Mouse (Mus musculus) midbrain, postnatal 0 days (tissue): Measurements from ENCODE around the gene Gm20388. TPM values are rescaled to one million over a fixed set of nuclear protein-coding genes. Genes with fewer than 3 reads are reported as not detected.
A peak's percentile ranks its signal among the peaks of the same experiment; 100 is the strongest.
"Not testable (repeated sequence)": the region's sequence is repeated elsewhere in the genome, so short reads cannot be mapped to it uniquely, and the experiment has no call there.

Source experiments
- ATAC-seq: fragments of 200-750 bp; cut with Nextera tagmentation; 2 replicates; pipeline ENCODE4 v1.8.0; 2017; ENCODE audit warnings: moderate number of reproducible peaks, mild to moderate bottlenecking, moderate TSS enrichment, moderate library complexity; ENCODE audit not compliant: low FRiP score
- DNase-seq: peaks from one replicate; pipeline ENCODE4 v3.0.0-alpha.2; 2015; ENCODE audit warnings: low spot score
- H3K27ac ChIP-seq: fragments of 300-500 bp; sonication (generic); 2 replicates; pipeline ENCODE4 v1.5.1; 2014; ENCODE audit warnings: low read depth, mild to moderate bottlenecking, low read length, mixed read lengths
- H3K27me3 ChIP-seq: fragments of 300-500 bp; sonication (generic); 2 replicates; pipeline ENCODE4 v1.6.1; 2014; ENCODE audit warnings: low read length, control low read depth, mixed read lengths; ENCODE audit not compliant: insufficient read depth
- H3K36me3 ChIP-seq: fragments of 300-500 bp; sonication (generic); 2 replicates; pipeline ENCODE4 v1.6.1; 2014; ENCODE audit warnings: low read length, control low read depth, mixed read lengths; ENCODE audit not compliant: insufficient read depth
- H3K4me1 ChIP-seq: fragments of 300-500 bp; sonication (generic); 2 replicates; pipeline ENCODE4 v1.6.1; 2014; ENCODE audit warnings: mild to moderate bottlenecking, control low read depth, antibody characterized with exemption, low read length, mixed read lengths; ENCODE audit not compliant: insufficient read depth
- H3K4me2 ChIP-seq: fragments of 300-500 bp; sonication (generic); 2 replicates; pipeline ENCODE4 v1.6.1; 2014; ENCODE audit warnings: low read depth, mild to moderate bottlenecking, low read length, mixed read lengths; ENCODE audit not compliant: poor library complexity, severe bottlenecking
- H3K4me3 ChIP-seq: fragments of 300-500 bp; sonication (generic); 2 replicates; pipeline ENCODE4 v1.5.1; 2014; ENCODE audit warnings: low read depth, mild to moderate bottlenecking, low read length, moderate library complexity
- H3K9ac ChIP-seq: fragments of 300-500 bp; sonication (generic); replicated peaks from 2 replicates; pipeline ENCODE4 v1.6.1; 2014; ENCODE audit warnings: mild to moderate bottlenecking, low read length, moderate library complexity, mixed read lengths; ENCODE audit not compliant: poor library complexity, severe bottlenecking
- H3K9me3 ChIP-seq: fragments of 300-500 bp; sonication (generic); 2 replicates; pipeline ENCODE4 v1.6.1; 2016; ENCODE audit warnings: low read length, control low read depth
- CTCF ChIP-seq: IDR thresholded peaks from 2 replicates; pipeline ENCODE4 v1.5.1; 2016; ENCODE audit warnings: antibody characterized with exemption, mild to moderate bottlenecking
- WGBS: fragments of 180-500 bp; shearing (Covaris S2); extraction: QIAGEN DNeasy Blood & Tissue Kit; methylation state at CpG from one replicate; pipeline ENCODE4 v1.1.7; 2014; 5-methylcytosine and 5-hydroxymethylcytosine counted together
- polyA plus RNA-seq: library from polyadenylated mRNA; unstranded; fragments of >200 nt; fragmentation: Nextera tagmentation; extraction: Ambion mirVana; gene quantifications from 2 replicates; pipeline ENCODE4 v1.2.1, GENCODE M21; 2015
- total RNA-seq: library from RNA; depleted of rRNA; stranded (reverse); fragments of >200 nt; gene quantifications from 2 replicates; pipeline ENCODE4 v1.2.3, GENCODE M21; 2014

The Gm20388 gene
- total and polyA plus RNA-seq, 2 experiments from 2014 or later = 74.2 TPM; not detected in 1

DNA sequence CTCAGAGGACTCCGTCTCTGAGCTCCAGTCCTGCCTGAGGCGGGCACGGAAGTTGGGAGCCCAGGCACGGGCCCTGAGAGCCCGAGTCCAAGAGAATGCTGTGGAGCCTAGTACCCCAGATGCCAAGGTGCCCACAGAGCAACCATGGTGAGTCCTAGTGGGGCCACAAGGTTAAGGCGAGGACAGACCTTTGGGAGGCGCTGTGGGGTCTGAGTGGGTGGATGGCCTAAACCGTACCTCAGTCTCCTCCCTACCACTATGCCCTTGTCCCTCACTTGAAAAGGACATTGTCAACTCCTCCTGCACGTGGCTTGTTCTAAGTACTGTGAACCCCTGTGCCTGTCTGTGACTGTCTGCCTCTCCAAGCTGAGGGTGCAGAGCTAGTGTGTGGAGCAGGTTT is 2658.7 kb downstream of the Gm20388 start:
- H3K9me3 ChIP-seq = no peaks in the 10 kb centered on the region
- H3K27me3 ChIP-seq = no peaks in the 10 kb centered on the region
- H3K4me3 ChIP-seq = no peak overlapping the region
- DNase-seq = no peak
- no peak overlapping the region for H3K9ac ChIP-seq
- no peak for TF ChIP-seq CTCF
- WGBS = 76% methylated on average over 9 of the region's 9 CpGs
- H3K27ac ChIP-seq = no peak overlapping the region
- H3K4me1 ChIP-seq = peaks cover 15% of the 10 kb centered on the region
- H3K4me2 ChIP-seq = no peak overlapping the region
- no peak for ATAC-seq
- 0 out of 2 replicates have a peak, but pooled peaks cover 5% of the 10 kb centered on the region for H3K36me3 ChIP-seq

DNA sequence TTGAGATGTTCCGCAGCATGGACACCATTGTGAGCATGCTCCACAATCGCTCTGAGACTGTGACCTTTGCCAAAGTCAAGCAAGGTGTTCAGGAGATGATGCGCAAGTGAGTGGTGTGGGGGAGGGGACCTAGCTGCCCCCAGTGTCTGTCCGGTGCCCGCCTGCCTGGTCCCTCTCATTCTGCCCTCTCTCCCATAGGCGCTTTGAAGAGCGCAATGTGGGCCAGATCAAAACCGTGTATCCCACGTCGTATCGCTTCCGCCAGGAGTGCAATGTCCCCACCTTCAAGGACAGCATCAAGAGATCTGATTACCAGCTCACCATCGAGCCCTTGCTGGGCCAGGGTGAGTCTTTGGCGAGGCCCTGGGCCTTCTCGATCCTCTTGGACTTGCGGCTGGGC is 2659.4 kb downstream of the Gm20388 start:
- Histone ChIP-seq H3K27ac (no peak overlapping the region), H3K36me3 (peaks cover 5% of the 10 kb centered on the region; the same call in 1 of the 2 replicates), H3K4me1 (peaks cover 15% of the 10 kb centered on the region), H3K9me3 (no peaks in the 10 kb centered on the region), H3K27me3 (no peaks in the 10 kb centered on the region), H3K4me2 (no peak overlapping the region), H3K9ac (no peak overlapping the region), H3K4me3 (no peak overlapping the region)
- DNase-seq (no peak), ATAC-seq (no peak)
- TF ChIP-seq CTCF = no peak
- WGBS = 97% methylated on average over 16 of the region's 16 CpGs

DNA sequence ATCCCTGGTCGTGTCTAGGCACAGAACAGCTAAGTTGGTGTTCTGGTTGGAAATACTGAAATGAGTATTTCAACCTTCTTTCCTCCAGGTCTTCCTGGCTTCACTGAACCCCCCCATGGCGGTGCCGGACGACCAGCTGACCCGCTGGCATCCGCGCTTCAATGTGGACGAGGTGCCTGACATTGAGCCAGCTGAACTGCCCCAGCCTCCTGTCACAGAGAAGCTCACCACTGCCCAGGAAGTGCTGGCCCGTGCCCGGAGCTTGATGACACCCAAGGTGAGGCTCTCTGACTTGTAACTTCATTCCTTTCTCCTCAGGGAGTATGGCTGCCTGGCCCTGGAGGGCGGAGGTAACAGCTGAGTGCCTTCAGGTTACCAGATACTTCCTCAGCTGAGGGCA is 2660.5 kb downstream of the Gm20388 start:
- peaks cover 26% of the 10 kb centered on the region for H3K4me1 ChIP-seq
- no peak overlapping the region for H3K9ac ChIP-seq
- no peak overlapping the region for H3K4me3 ChIP-seq
- ATAC-seq = no peak
- H3K4me2 ChIP-seq = no peak overlapping the region
- H3K27ac ChIP-seq = no peak overlapping the region
- peaks cover 5% of the 10 kb centered on the region; the same call in 1 of the 2 replicates for H3K36me3 ChIP-seq
- 94% methylated on average over 11 of the region's 11 CpGs for WGBS
- no peaks in the 10 kb centered on the region for H3K9me3 ChIP-seq
- DNase-seq = no peak
- no peaks in the 10 kb centered on the region for H3K27me3 ChIP-seq
- no peak for TF ChIP-seq CTCF

- Histone ChIP-seq H3K36me3 (peaks cover 5% of the 10 kb centered on the region; the same call in 1 of the 2 replicates), H3K27ac (no peak overlapping the region), H3K27me3 (no peaks in the 10 kb centered on the region), H3K9ac (no peak overlapping the region), H3K9me3 (no peaks in the 10 kb centered on the region), H3K4me1 (peaks cover 23% of the 10 kb centered on the region), H3K4me2 (no peak overlapping the region), H3K4me3 (no peak overlapping the region)
- ATAC-seq = no peak
- no peak for DNase-seq
- 92% methylated on average over 17 of the region's 17 CpGs for whole genome bisulfite sequencing
- no peak for TF ChIP-seq CTCF
Observed at GRCm38 (mm10) chr8:122571750-122572267, 2661.2 kb downstream of the Gm20388 start.

- peaks cover 23% of the 10 kb centered on the region for H3K4me1 ChIP-seq
- no peak for TF ChIP-seq CTCF
- no peak overlapping the region for H3K4me3 ChIP-seq
- 93% methylated on average over 3 of the region's 3 CpGs for WGBS
- H3K27me3 ChIP-seq = no peaks in the 10 kb centered on the region
- no peak for ATAC-seq
- peaks cover 5% of the 10 kb centered on the region; the same call in 1 of the 2 replicates for H3K36me3 ChIP-seq
- H3K4me2 ChIP-seq = no peak overlapping the region
- no peak for DNase-seq
- H3K9ac ChIP-seq = no peak overlapping the region
- no peak overlapping the region for H3K27ac ChIP-seq
- H3K9me3 ChIP-seq = no peaks in the 10 kb centered on the region
Observed at GRCm38 (mm10) chr8:122572751-122573150, 2662.1 kb downstream of the Gm20388 start.

DNA sequence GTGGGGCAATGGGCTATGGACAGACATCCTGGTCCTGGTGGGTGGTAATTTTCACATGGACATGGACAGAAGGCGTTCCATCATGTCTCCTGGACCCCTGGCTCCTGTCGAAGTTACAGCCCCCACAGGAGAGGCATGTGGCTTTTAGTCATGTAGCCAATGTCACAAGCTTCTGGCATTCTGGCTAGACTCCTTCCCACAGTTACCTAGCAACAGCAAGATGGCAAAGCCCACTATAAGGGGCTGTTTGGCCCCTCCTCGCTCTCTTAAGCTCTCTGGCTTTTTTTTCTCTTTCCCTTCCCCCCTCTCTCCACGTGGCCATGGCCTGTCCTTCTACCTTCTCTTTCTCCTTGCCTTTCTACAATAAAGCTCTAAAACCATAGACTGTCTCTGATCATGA is 2662.5 kb downstream of the Gm20388 start:
- H3K4me2 ChIP-seq, ATAC-seq, H3K4me3 ChIP-seq, H3K9ac ChIP-seq, H3K36me3 ChIP-seq, H3K27ac ChIP-seq, H3K9me3 ChIP-seq, H3K27me3 ChIP-seq: not testable (repeated sequence)
- peak; percentile 51 for DNase-seq
- H3K4me1 ChIP-seq = peaks cover 22% of the 10 kb centered on the region
- 19% methylated on average over 4 of the region's 4 CpGs for WGBS
